26 mouse cellular contexts compared by ENCODE assay signal in the genomic region with DNA sequence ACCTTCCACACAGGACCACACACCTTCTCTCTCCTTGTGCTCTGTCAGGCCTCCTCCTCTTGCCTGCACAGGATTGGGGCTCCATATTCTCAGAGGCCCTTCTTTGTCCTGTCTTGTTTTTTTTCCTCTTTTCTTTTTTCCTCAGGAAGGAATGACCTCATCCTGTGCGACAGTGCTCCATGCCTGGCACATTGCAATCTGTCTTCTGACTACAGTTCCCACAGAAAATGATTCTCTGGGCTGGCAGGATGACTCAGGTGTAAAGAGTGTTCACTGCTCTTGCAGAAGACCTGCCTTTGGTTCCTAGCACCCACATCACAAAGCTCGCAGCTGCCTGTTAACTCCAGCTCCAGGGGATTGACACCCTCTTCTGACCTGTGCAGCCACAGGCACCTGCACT. TPM values are rescaled to one million over a fixed set of nuclear protein-coding genes. Genes with fewer than 3 reads are reported as not detected.
"Had no signal": no experiment of that assay in that cellular context is flagged by ENCODE, and none has a peak within 500 bp of the region (broad histone marks: within the 10 kb centered on the region; RNA-seq: fewer than 3 reads in every experiment).

No protein-coding gene starts in this region.

- H3K4me3 ChIP-seq: midbrain, embryonic 10.5 days; midbrain, embryonic 12.5 days; myocyte; neural tube, embryonic 13.5 days; neural tube, embryonic 15.5 days; stomach, embryonic 15.5 days had no signal

- H3K27me3 ChIP-seq: neural tube, embryonic 13.5 days; neural tube, embryonic 15.5 days; stomach, embryonic 15.5 days had no signal

- H3K9ac ChIP-seq: lung, embryonic 14.5 days; midbrain, embryonic 12.5 days; neural tube, embryonic 13.5 days; neural tube, embryonic 15.5 days; stomach, embryonic 15.5 days had no signal

- H3K27ac ChIP-seq: midbrain, embryonic 10.5 days; midbrain, embryonic 12.5 days; neural tube, embryonic 13.5 days; neural tube, embryonic 15.5 days; stomach, embryonic 15.5 days; stomach, postnatal 0 days had no signal

- DNase-seq: lung, adult 18-20 months; lung, embryonic 14.5 days; lung, postnatal 10 days; lung, postnatal 4 days; midbrain, embryonic 14.5 days; right cerebral cortex, postnatal 25 days; right cerebral cortex, postnatal 4 days; spleen, adult 18-20 months; thymus, adult 2 months; thymus, postnatal 25 days; thymus, postnatal 4 days had no signal

- H3K4me2 ChIP-seq: lung, embryonic 14.5 days; midbrain, embryonic 12.5 days; neural tube, embryonic 13.5 days; neural tube, embryonic 15.5 days; stomach, embryonic 15.5 days had no signal

- ATAC-seq: midbrain, embryonic 16.5 days had no signal

- H3K9me3 ChIP-seq: midbrain, embryonic 10.5 days; midbrain, embryonic 12.5 days; neural tube, embryonic 13.5 days; neural tube, embryonic 15.5 days; stomach, embryonic 15.5 days had no signal

- H3K36me3 ChIP-seq: midbrain, embryonic 10.5 days; midbrain, embryonic 12.5 days; neural tube, embryonic 13.5 days; neural tube, embryonic 15.5 days; stomach, embryonic 15.5 days had no signal

RNA-seq across cellular contexts. Expression of a gene that starts 43.1 kb away (rescaled TPM):
- total RNA-seq: megakaryocyte, adult 5-6 weeks; megakaryocyte-erythroid progenitor cell, adult 5-6 weeks had no signal
- polyA plus RNA-seq: liver, embryonic 16.5 days; lung, embryonic 14.5 days; lung, embryonic 16.5 days; midbrain, embryonic 10.5 days; midbrain, embryonic 12.5 days; midbrain, embryonic 14.5 days; midbrain, embryonic 16.5 days; myocyte; neural tube, embryonic 11.5 days; neural tube, embryonic 13.5 days; neural tube, embryonic 15.5 days; small intestine, adult 2 months; stomach, embryonic 15.5 days; stomach, postnatal 0 days; thymus, adult 2 months; urinary bladder, adult 2 months had no signal
